Mouse (Mus musculus) Muller cell, postnatal 12 days (primary cell): Measurements from ENCODE around the gene 1700019D03Rik.
A peak's percentile ranks its signal among the peaks of the same experiment; 100 is the strongest.

Experiments used
- DNase-seq: peaks from one replicate; pipeline ENCODE4 v3.0.0-alpha.2; 2015; ENCODE audit errors: inconsistent ontology term

1700019D03Rik gene

GRCm38 (mm10) chr1:53020079-53020478 is at the start of gene 1700019D03Rik:
Gene 1700019D03Rik (minus strand): TSS chr1:53020179.
- DNase-seq: no peak

GRCm38 (mm10) chr1:53063921-53064320 is 43.9 kb upstream of the 1700019D03Rik start:
- DNase-seq: no peak

- DNase-seq: no peak
Measured at GRCm38 (mm10) chr1:53061871-53062608, 42.1 kb upstream of the 1700019D03Rik start.

- DNase-seq: no peak
Measured at GRCm38 (mm10) chr1:53061340-53061739, 41.4 kb upstream of the 1700019D03Rik start, which contains the start of gene Mstn. Gene Mstn (plus strand): TSS chr1:53061640.

GRCm38 (mm10) chr1:53060499-53060898 is 40.5 kb upstream of the 1700019D03Rik start:
- DNase-seq: no peak

- no peak for DNase-seq
Measured at GRCm38 (mm10) chr1:53059106-53059505, 39.1 kb upstream of the 1700019D03Rik start.

GRCm38 (mm10) chr1:53053087-53054022 is 33.4 kb upstream of the 1700019D03Rik start:
- peak; percentile 14 for DNase-seq

- no peak for DNase-seq
Measured at GRCm38 (mm10) chr1:53049763-53050427, 29.9 kb upstream of the 1700019D03Rik start.

- DNase-seq: no peak
Measured at GRCm38 (mm10) chr1:53037443-53037871, 17.5 kb upstream of the 1700019D03Rik start.

GRCm38 (mm10) chr1:53032550-53032949 is 12.6 kb upstream of the 1700019D03Rik start:
- no peak for DNase-seq

GRCm38 (mm10) chr1:53018746-53019505 is 1.1 kb downstream of the 1700019D03Rik start:
- DNase-seq: no peak

- DNase-seq: peak; percentile 37
Measured at GRCm38 (mm10) chr1:53015606-53016005, 4.4 kb downstream of the 1700019D03Rik start.

- no peak for DNase-seq
Measured at GRCm38 (mm10) chr1:53014716-53015115, 5.3 kb downstream of the 1700019D03Rik start.

- no peak for DNase-seq
Measured at GRCm38 (mm10) chr1:52986692-52987091, 33.3 kb downstream of the 1700019D03Rik start.

- DNase-seq: no peak
Measured at GRCm38 (mm10) chr1:52973198-52973597, 46.8 kb downstream of the 1700019D03Rik start.

- DNase-seq: no peak
Measured at GRCm38 (mm10) chr1:52971881-52972503, 48.0 kb downstream of the 1700019D03Rik start.

- DNase-seq: no peak
Measured at GRCm38 (mm10) chr1:52964581-52964980, 55.4 kb downstream of the 1700019D03Rik start.

- DNase-seq: no peak
Measured at GRCm38 (mm10) chr1:52963097-52963496, 56.9 kb downstream of the 1700019D03Rik start.

GRCm38 (mm10) chr1:52960191-52960590 is 59.8 kb downstream of the 1700019D03Rik start:
- DNase-seq: no peak

- DNase-seq: no peak
Measured at GRCm38 (mm10) chr1:52956746-52957145, 63.2 kb downstream of the 1700019D03Rik start.

- no peak for DNase-seq
Measured at GRCm38 (mm10) chr1:52955102-52955501, 64.9 kb downstream of the 1700019D03Rik start.
